Mouse (Mus musculus) kidney, postnatal 0 days (tissue): ENCODE data around the gene Pnrc1. TPM values are rescaled to one million over a fixed set of nuclear protein-coding genes. Genes with fewer than 3 reads are reported as not detected.

Experiments used
- ATAC-seq: fragments of 200-750 bp; cut with Nextera tagmentation; replicated peaks from 2 replicates; pipeline ENCODE4 v1.8.0; 2017; ENCODE audit warnings: low read depth, moderate number of reproducible peaks, moderate TSS enrichment, moderate library complexity; ENCODE audit not compliant: low FRiP score
- DNase-seq: peaks from one replicate; pipeline ENCODE4 v3.0.0-alpha.2; 2016; ENCODE audit warnings: low spot score
- H3K27ac ChIP-seq: fragments of 300-500 bp; sonication (generic); 2 replicates; pipeline ENCODE4 v1.5.1; 2014; ENCODE audit warnings: mild to moderate bottlenecking
- H3K27me3 ChIP-seq: fragments of 300-500 bp; sonication (generic); 2 replicates; pipeline ENCODE4 v1.6.1; 2014; ENCODE audit warnings: low read length, mixed read lengths; ENCODE audit not compliant: insufficient read depth
- H3K36me3 ChIP-seq: fragments of 300-500 bp; sonication (generic); 2 replicates; pipeline ENCODE4 v1.6.1; 2014; ENCODE audit warnings: low read length, mixed read lengths; ENCODE audit not compliant: insufficient read depth
- H3K4me1 ChIP-seq: fragments of 300-500 bp; sonication (generic); replicated peaks from 2 replicates; pipeline ENCODE4 v1.6.1; 2014; ENCODE audit warnings: antibody characterized with exemption, low read length, mixed read lengths; ENCODE audit not compliant: insufficient read depth
- H3K4me2 ChIP-seq: fragments of 300-500 bp; sonication (generic); 2 replicates; pipeline ENCODE4 v1.6.1; 2014; ENCODE audit warnings: mild to moderate bottlenecking, low read length, moderate library complexity, mixed read lengths
- H3K4me3 ChIP-seq: fragments of 300-500 bp; sonication (generic); replicated peaks from 2 replicates; pipeline ENCODE4 v1.5.1; 2014; ENCODE audit warnings: low read depth, low read length
- H3K9ac ChIP-seq: fragments of 300-500 bp; sonication (generic); 2 replicates; pipeline ENCODE4 v1.6.1; 2014; ENCODE audit warnings: low read depth, low read length
- H3K9me3 ChIP-seq: fragments of 300-500 bp; sonication (generic); replicated peaks from 2 replicates; pipeline ENCODE4 v1.6.1; 2016; ENCODE audit warnings: low read length, inconsistent platforms, mixed read lengths
- CTCF ChIP-seq: IDR thresholded peaks from 2 replicates; pipeline ENCODE4 v1.5.1; 2016; ENCODE audit warnings: antibody characterized with exemption, low read depth, mild to moderate bottlenecking, moderate library complexity
- WGBS: fragments of 180-500 bp; shearing (Covaris S2); extraction: QIAGEN DNeasy Blood & Tissue Kit; methylation state at CpG from one replicate; pipeline ENCODE4 v1.1.7; 2014; 5-methylcytosine and 5-hydroxymethylcytosine counted together
- polyA plus RNA-seq: library from polyadenylated mRNA; unstranded; fragments of >200 nt; fragmentation: Nextera tagmentation; extraction: Ambion mirVana; gene quantifications from 2 replicates; pipeline ENCODE4 v1.2.1, GENCODE M21; 2015

Pnrc1 gene
- polyA plus RNA-seq, 1 experiment from 2014 or later: 137 TPM

DNA sequence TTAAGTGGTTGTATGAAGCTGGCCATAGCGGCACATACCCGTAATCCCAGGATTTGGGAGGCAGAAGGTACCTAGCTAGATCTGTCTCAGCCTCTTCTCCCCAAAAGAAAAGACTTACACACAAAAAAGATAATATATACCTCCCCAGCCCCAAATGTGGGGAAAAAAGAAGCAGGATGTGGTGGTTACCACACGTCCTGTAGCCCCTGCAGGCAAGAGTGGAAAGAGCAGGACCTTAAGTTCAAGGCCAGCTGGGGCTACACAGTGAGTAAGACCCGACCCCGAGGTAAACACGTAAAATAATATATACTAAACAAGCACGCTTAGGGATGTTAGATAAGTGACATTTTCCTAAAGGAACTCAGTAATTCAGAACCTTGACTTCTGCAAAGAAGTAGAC is 62.8 kb downstream of the Pnrc1 start:
- H3K27me3 ChIP-seq: no peaks in the 10 kb centered on the region
- WGBS: 86% methylated on average over 7 of the region's 7 CpGs
- no peak overlapping the region for H3K9ac ChIP-seq
- no peaks in the 10 kb centered on the region for H3K9me3 ChIP-seq
- no peak for TF ChIP-seq CTCF
- H3K4me1 ChIP-seq: no peaks in the 10 kb centered on the region
- ATAC-seq: no peak
- H3K4me2 ChIP-seq: no peak overlapping the region
- H3K36me3 ChIP-seq: no peaks in the 10 kb centered on the region
- no peak overlapping the region for H3K27ac ChIP-seq
- no peak for DNase-seq
- no peak overlapping the region for H3K4me3 ChIP-seq

DNA sequence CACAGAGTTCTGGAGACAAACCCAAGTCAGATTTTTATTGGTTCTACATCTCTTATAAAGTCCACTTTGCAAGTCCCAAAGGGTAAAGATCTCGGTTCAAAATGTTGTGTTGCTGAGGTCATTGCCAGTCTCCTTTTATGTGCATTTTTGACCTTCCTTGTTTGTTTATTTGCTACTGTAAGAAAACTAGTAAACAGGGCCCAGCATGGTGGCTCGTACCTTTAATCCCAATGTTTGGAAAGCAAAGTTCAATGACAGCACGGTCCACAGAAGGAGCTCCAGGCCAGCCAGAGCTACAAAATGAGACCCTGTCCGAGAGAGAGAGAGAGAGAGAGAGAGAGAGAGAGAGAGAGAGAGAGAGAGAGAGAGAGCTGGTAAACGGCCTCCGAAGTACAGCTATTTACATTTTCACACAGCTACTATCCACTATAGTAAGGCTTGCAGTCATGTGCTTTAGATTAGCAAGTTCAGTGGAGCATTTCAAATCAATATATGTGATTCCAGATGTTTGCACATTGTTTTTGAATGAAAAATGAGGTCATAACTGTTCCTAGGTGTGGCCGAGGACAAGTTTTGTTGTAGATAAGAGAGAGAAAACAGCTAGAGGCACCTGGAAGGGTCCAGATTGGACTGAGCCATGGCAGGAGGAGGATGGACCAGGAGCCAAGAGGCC is 65.8 kb downstream of the Pnrc1 start:
- no peaks in the 10 kb centered on the region for H3K36me3 ChIP-seq
- H3K9me3 ChIP-seq: no peaks in the 10 kb centered on the region
- TF ChIP-seq CTCF: no peak
- H3K4me2 ChIP-seq: no peak overlapping the region
- H3K9ac ChIP-seq: no peak overlapping the region
- DNase-seq: no peak
- no peak for ATAC-seq
- no peak overlapping the region for H3K27ac ChIP-seq
- no peaks in the 10 kb centered on the region for H3K4me1 ChIP-seq
- H3K4me3 ChIP-seq: no peak overlapping the region
- 73% methylated on average over 7 of the region's 7 CpGs for WGBS
- no peaks in the 10 kb centered on the region for H3K27me3 ChIP-seq

DNA sequence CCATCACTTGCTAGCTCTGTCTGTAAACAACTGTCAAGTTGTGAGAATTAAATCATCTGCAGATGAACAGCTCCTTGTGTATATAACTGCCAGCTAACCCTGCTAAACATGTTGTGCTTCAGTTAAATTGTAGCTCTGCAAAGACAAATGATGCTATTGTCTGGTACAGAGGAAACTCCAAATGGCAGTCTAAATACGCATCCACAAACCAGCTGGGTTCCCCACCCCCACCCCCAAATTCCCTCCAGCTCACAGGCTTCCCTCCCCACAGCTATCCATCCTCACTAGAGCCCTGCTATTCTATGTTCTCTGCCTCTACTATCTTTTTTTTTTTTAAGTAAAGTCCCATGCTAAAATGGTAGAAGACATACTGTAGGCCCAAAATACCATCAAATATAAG is 68.1 kb downstream of the Pnrc1 start:
- ATAC-seq (no peak), DNase-seq (no peak)
- Histone ChIP-seq H3K4me1 (no peaks in the 10 kb centered on the region), H3K27me3 (no peaks in the 10 kb centered on the region), H3K36me3 (no peaks in the 10 kb centered on the region), H3K9ac (no peak overlapping the region), H3K27ac (no peak overlapping the region), H3K4me3 (no peak overlapping the region), H3K4me2 (no peak overlapping the region), H3K9me3 (no peaks in the 10 kb centered on the region)
- no peak for TF ChIP-seq CTCF
- 42% methylated on average over 1 of the region's 1 CpGs for WGBS

DNA sequence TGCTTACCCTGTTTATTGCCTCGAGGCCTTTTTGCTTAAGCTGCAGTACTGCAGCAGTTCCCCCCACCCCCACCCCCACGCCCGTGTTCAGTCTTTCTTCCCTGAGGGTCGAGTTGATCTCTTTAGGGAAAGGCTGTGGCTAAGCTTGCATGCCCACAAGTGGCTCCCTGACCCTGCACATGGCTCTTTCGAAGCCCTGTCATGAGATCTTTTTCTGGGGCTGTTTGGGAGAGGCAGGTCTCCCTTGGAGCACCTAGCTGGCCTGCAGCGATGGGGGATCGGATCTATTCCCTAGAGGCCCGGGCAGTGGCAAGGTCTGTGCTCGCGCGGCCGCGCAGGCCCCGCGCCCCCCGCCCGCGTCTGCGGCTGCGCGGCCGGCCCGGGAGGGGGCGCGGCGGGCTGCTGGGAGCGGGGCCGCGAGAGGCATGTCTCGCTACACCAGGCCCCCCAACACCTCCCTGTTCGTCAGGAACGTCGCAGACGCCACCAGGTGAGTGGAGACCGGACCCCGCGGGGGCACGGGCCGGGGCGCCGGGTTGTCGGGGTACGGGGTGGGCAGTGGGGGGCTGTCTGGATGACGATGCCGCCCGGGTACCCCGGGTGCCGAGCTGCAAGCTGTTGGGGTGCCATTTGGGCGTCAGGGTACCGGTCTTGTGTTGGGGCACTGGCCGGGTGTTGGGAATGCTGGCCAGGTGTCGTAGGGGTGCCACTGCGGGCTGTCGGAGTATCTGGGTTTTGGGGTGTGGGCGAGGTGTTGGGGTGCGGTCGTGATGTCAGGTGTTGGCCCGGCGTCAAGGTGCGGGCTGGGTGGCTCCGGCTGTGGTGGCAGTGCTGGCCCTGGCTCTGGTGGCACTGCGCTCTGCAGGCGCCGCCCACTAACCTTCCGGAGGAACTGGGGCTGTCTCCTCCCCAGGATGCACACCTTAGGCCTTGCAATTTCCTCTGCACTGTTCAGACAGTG is 80.8 kb downstream of the Pnrc1 start, which contains the start of gene Srsf12:
Srsf12 (plus strand) TSS at position 111 of the 961 bp plus-strand sequence.
- Histone ChIP-seq H3K27ac (no peak within 1 kb of the TSS), H3K27me3 (no peaks in the 10 kb centered on the region), H3K9me3 (no peaks in the 10 kb centered on the region), H3K4me1 (0 out of 2 replicates have a peak, but pooled peaks cover 5% of the 10 kb centered on the region), H3K4me2 (peak within 1 kb of the TSS; percentile 100), H3K4me3 (peak within 1 kb of the TSS; percentile 57), H3K9ac (peak within 1 kb of the TSS; percentile 69), H3K36me3 (no peaks in the 10 kb centered on the region)
- 3% methylated on average over 65 of the region's 65 CpGs for WGBS
- peak; percentile 16; the same call in 1 of the 2 replicates for TF ChIP-seq CTCF
- peak; percentile 23 for DNase-seq
- peak; percentile 75 for ATAC-seq

DNA sequence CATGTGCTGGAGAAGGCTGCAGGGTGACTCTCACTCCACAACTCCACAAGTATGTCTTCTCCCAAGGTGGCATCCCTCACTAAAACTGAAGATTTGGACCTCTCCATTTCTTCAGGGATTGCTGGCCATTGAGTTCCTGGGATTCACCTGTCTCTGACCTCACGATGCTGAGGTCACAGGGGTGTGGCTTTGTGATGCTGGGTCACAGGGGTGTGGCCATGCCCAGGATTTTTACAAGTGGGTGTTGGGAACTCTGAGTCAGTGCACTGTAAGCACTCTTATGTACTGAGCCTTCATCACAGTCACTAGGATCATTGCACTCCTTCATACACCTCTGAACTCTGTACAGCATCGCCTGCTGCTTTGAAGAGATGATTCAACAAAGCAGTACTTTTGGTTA is 82.4 kb downstream of the Pnrc1 start:
- no peak overlapping the region for H3K27ac ChIP-seq
- H3K4me2 ChIP-seq: no peak overlapping the region
- no peaks in the 10 kb centered on the region for H3K9me3 ChIP-seq
- no peak for TF ChIP-seq CTCF
- DNase-seq (no peak), ATAC-seq (no peak)
- 66% methylated on average over 2 of the region's 2 CpGs for WGBS
- no peak overlapping the region for H3K4me3 ChIP-seq
- H3K36me3 ChIP-seq: no peaks in the 10 kb centered on the region
- 0 out of 2 replicates have a peak, but pooled peaks cover 5% of the 10 kb centered on the region for H3K4me1 ChIP-seq
- no peaks in the 10 kb centered on the region for H3K27me3 ChIP-seq
- no peak overlapping the region for H3K9ac ChIP-seq

DNA sequence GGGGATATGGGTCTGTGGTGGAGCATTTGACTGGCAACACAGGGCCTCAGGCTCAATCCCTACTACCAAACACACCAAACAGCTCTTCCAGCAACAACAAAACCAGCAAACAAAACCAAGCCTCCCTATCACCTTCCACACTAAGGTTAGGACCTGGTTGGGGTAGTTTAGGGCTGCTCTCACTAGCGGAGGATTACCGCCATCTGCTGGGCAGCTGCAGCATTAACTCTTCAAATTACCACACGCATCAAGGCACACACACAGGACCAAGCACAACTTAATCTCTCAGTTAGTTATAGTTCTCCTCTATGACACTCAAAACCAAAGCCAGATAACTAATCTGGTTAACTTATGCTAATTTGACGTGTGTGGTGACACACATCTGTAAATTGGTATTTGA is 85.3 kb downstream of the Pnrc1 start:
- H3K9ac ChIP-seq: no peak overlapping the region
- 0 out of 2 replicates have a peak, but pooled peaks cover 5% of the 10 kb centered on the region for H3K4me1 ChIP-seq
- H3K9me3 ChIP-seq: no peaks in the 10 kb centered on the region
- DNase-seq (peak; percentile 62), ATAC-seq (no peak)
- peak; percentile 80 for TF ChIP-seq CTCF
- no peak overlapping the region for H3K4me3 ChIP-seq
- WGBS: 5% methylated on average over 4 of the region's 4 CpGs
- no peak overlapping the region for H3K27ac ChIP-seq
- H3K4me2 ChIP-seq: no peak overlapping the region
- no peaks in the 10 kb centered on the region for H3K36me3 ChIP-seq
- H3K27me3 ChIP-seq: no peaks in the 10 kb centered on the region
